Mouse (Mus musculus): ENCODE results near the gene Cldnd2. TPM values are rescaled to one million over a fixed set of nuclear protein-coding genes. Genes with fewer than 3 reads are reported as not detected.
A peak's percentile ranks its signal among the peaks of the same experiment; 100 is the strongest.

The Cldnd2 gene
- polyA plus RNA-seq, 1 experiment from 2014 or later: not detected

DNA sequence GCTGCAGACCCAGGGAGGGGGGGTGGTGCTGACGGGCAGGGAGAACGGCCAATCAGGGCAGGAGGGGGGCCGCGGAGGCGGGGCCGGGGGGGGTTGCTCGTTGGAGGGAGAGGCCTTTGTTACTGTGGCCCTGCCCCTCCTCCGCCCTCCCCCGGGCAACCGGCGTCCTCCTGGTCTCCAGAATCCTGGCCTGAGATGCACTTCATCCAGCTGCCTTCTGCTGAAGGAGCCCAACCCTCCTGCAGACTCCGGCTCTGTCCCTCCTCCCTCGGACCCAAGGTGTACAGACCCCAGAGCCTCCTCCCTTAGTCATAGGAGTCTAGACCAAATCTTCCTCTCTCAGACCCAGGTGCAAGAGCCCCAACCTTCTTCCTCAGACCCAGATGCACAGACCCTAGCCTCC lies 49.6 kb downstream of the Cldnd2 start:
- H3K9me3 ChIP-seq (ENCODE audit: control insufficient read depth, low read length): no peaks in the 10 kb centered on the region
- H3K4me1 ChIP-seq (replicated peaks; ENCODE audit: control insufficient read depth, insufficient read depth, low read length): peaks cover 3% of the 10 kb centered on the region; the same call in 1 of the 2 replicates
- DNase-seq (ENCODE audit: low spot score): peak; percentile 94
- H3K36me3 ChIP-seq (ENCODE audit: control insufficient read depth, insufficient read depth, low read length): no peaks in the 10 kb centered on the region
- peak overlapping the region; percentile 78 for H3K4me2 ChIP-seq (ENCODE audit: low read depth, low read length, severe bottlenecking)
- no peaks in the 10 kb centered on the region for H3K27me3 ChIP-seq (ENCODE audit: control insufficient read depth, insufficient read depth, low read length)
- peak; percentile 94 for ATAC-seq (replicated peaks; ENCODE audit: low FRiP score)
- peak overlapping the region; percentile 78 for H3K9ac ChIP-seq (ENCODE audit: low read length)
- peak overlapping the region; percentile 63 for H3K4me3 ChIP-seq (ENCODE audit: low read depth, low read length)
- H3K27ac ChIP-seq (ENCODE audit: low read depth, low read length): peak overlapping the region; percentile 57; the same call in 1 of the 2 replicates
- WGBS: 0% methylated on average over 11 of the region's 13 CpGs

- H3K9me3 ChIP-seq (ENCODE audit: control insufficient read depth, low read length): no peaks in the 10 kb centered on the region
- no peaks in the 10 kb centered on the region for H3K36me3 ChIP-seq (ENCODE audit: control insufficient read depth, insufficient read depth, low read length)
- no peak overlapping the region for H3K27ac ChIP-seq (ENCODE audit: low read depth, low read length)
- WGBS: 71% methylated on average over 9 of the region's 9 CpGs
- H3K4me1 ChIP-seq (replicated peaks; ENCODE audit: control insufficient read depth, insufficient read depth, low read length): peaks cover 3% of the 10 kb centered on the region; the same call in 1 of the 2 replicates
- no peak overlapping the region for H3K4me3 ChIP-seq (ENCODE audit: low read depth, low read length)
- ATAC-seq (replicated peaks; ENCODE audit: low FRiP score): no peak
- no peak overlapping the region for H3K9ac ChIP-seq (ENCODE audit: low read length)
- H3K27me3 ChIP-seq (ENCODE audit: control insufficient read depth, insufficient read depth, low read length): no peaks in the 10 kb centered on the region
- DNase-seq (ENCODE audit: low spot score): no peak
- no peak overlapping the region; the same call in 1 of the 2 replicates for H3K4me2 ChIP-seq (ENCODE audit: low read depth, low read length, severe bottlenecking)
These were observed 50.3 kb downstream of the Cldnd2 start for GRCm38 (mm10) chr7:43490861-43491260.

Small RNAs within 50 kb of the gene (microRNA-seq; reads per million reads assigned to microRNA genes)
- gene Mir7051 (ENCODE audit: insufficient number of aligned reads): not detected

Other genes with a start within 250 kb of the Cldnd2 start
- 13.8 and 14.5 TPM in 2 replicates for gene Zfp715, start 127.5 kb upstream of the Cldnd2 start, polyA plus RNA-seq (2014; fragmentation: Nextera tagmentation; extraction: Ambion mirVana)
- 0.16 and 0.23 TPM in 2 replicates for gene Siglecf, start 89.4 kb upstream of the Cldnd2 start, polyA plus RNA-seq (2014; fragmentation: Nextera tagmentation; extraction: Ambion mirVana)
- 0.04 TPM in 1 of 2 replicates, not detected in the other for gene Siglecg, start 32.6 kb upstream of the Cldnd2 start, polyA plus RNA-seq (2014; fragmentation: Nextera tagmentation; extraction: Ambion mirVana)
- gene Lim2, start 13.1 kb upstream of the Cldnd2 start, polyA plus RNA-seq (2014; fragmentation: Nextera tagmentation; extraction: Ambion mirVana): not detected in 2 replicates
- not detected in 2 replicates for gene Nkg7, start 3.7 kb upstream of the Cldnd2 start, polyA plus RNA-seq (2014; fragmentation: Nextera tagmentation; extraction: Ambion mirVana)
- 193 and 201 TPM in 2 replicates for gene Etfb, start 3.3 kb downstream of the Cldnd2 start, polyA plus RNA-seq (2014; fragmentation: Nextera tagmentation; extraction: Ambion mirVana)
- not detected in 2 replicates for gene Gm45233, start 3.3 kb downstream of the Cldnd2 start, polyA plus RNA-seq (2014; fragmentation: Nextera tagmentation; extraction: Ambion mirVana)
- 1.8 and 3.1 TPM in 2 replicates for gene Vsig10l, start 22.4 kb downstream of the Cldnd2 start, polyA plus RNA-seq (2014; fragmentation: Nextera tagmentation; extraction: Ambion mirVana)
- gene Iglon5, start 49.3 kb downstream of the Cldnd2 start, polyA plus RNA-seq (2014; fragmentation: Nextera tagmentation; extraction: Ambion mirVana): 2.0 and 2.7 TPM in 2 replicates
- gene 4931406B18Rik, start 65.2 kb downstream of the Cldnd2 start, polyA plus RNA-seq (2014; fragmentation: Nextera tagmentation; extraction: Ambion mirVana): not detected in 2 replicates
- 0.71 and 1.7 TPM in 2 replicates for gene Cd33, start 103.6 kb downstream of the Cldnd2 start, polyA plus RNA-seq (2014; fragmentation: Nextera tagmentation; extraction: Ambion mirVana)
- 6.7 and 6.8 TPM in 2 replicates for gene Zfp658, start 121.5 kb downstream of the Cldnd2 start, polyA plus RNA-seq (2014; fragmentation: Nextera tagmentation; extraction: Ambion mirVana)
- 16.0 and 16.9 TPM in 2 replicates for gene Zfp719, start 138.8 kb downstream of the Cldnd2 start, polyA plus RNA-seq (2014; fragmentation: Nextera tagmentation; extraction: Ambion mirVana)
- gene Zfp819, start 166.4 kb downstream of the Cldnd2 start, polyA plus RNA-seq (2014; fragmentation: Nextera tagmentation; extraction: Ambion mirVana): 0.92 and 1.0 TPM in 2 replicates
- gene Ceacam18, start 193.9 kb downstream of the Cldnd2 start, polyA plus RNA-seq (2014; fragmentation: Nextera tagmentation; extraction: Ambion mirVana): not detected in 2 replicates
- 0.32 and 0.67 TPM in 2 replicates for gene Siglece, start 219.4 kb downstream of the Cldnd2 start, polyA plus RNA-seq (2014; fragmentation: Nextera tagmentation; extraction: Ambion mirVana)
- gene Ctu1, start 231.2 kb downstream of the Cldnd2 start, polyA plus RNA-seq (2014; fragmentation: Nextera tagmentation; extraction: Ambion mirVana): 13.7 and 14.3 TPM in 2 replicates
- gene Klk14, start 249.6 kb downstream of the Cldnd2 start, polyA plus RNA-seq (2014; fragmentation: Nextera tagmentation; extraction: Ambion mirVana): not detected in 2 replicates

Data from forebrain, embryonic 11.5 days (tissue).